Mouse (Mus musculus): ENCODE results near the gene Tdpoz3. TPM values are rescaled to one million over a fixed set of nuclear protein-coding genes. Genes with fewer than 3 reads are reported as not detected.

The Tdpoz3 gene
- polyA plus RNA-seq (2017; shearing (Covaris generic)), result not detected

DNA sequence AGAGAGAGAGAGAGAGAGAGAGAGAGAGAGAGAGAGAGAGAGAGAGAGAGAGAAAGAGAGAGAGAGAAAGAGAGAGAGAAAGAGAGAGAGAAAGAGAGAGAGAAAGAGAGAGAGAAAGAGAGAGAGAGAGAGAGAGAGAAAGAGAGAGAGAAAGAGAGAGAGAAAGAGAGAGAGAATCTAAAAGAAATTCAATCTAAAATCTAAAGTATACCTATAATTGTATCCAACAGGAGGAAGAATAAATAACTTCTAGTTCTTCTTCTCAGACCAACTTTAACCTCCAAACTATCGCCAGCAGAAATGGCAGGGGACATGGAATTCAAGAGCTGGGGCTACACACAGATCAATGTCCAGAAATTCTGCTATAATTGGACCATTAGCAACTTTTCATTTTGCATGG is at the start of gene Tdpoz3:
Gene Tdpoz3 (plus strand): TSS at position 301 of the 400 bp plus-strand sequence.

DNA sequence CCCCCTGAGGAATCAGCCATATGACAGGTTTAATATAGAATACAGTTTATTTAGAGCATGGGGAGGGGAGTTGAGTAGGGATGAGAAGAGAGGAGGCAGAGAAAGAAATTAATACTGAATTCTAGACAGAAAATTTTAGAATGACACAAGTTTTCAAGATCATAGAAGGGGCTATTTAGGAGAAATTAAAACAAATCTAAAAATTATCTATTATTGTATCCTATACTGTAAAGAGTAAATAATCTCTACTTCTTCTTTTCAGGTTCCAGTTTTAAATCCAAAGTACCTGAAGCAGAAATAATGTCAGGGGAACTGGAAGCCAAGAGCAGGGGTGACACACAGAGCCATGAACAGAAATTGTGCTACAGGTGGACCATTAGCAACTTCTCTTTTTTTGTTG is 29.7 kb upstream of the Tdpoz3 start, which contains the start of gene Tdpoz4:
Gene Tdpoz4 (plus strand): TSS at position 301 of the 400 bp plus-strand sequence.

Other genes starting within 250 kb of the Tdpoz3 start
- not detected for gene Tdpoz2, start 173.3 kb upstream of the Tdpoz3 start, polyA plus RNA-seq (2017; shearing (Covaris generic))
- not detected for gene Tdpoz1, start 149.7 kb upstream of the Tdpoz3 start, polyA plus RNA-seq (2017; shearing (Covaris generic))
- not detected for gene Gm37596, start 132.9 kb upstream of the Tdpoz3 start, polyA plus RNA-seq (2017; shearing (Covaris generic))
- not detected for gene Gm5773, start 53.0 kb upstream of the Tdpoz3 start, polyA plus RNA-seq (2017; shearing (Covaris generic))
- not detected for gene Tdpoz4, start 29.6 kb upstream of the Tdpoz3 start, polyA plus RNA-seq (2017; shearing (Covaris generic))
- gene Gm9117, start 117.5 kb downstream of the Tdpoz3 start, polyA plus RNA-seq (2017; shearing (Covaris generic)), result not detected
- not detected for gene Tdpoz5, start 135.3 kb downstream of the Tdpoz3 start, polyA plus RNA-seq (2017; shearing (Covaris generic))
- not detected for gene Gm9125, start 228.9 kb downstream of the Tdpoz3 start, polyA plus RNA-seq (2017; shearing (Covaris generic))
- not detected for gene Gm10697, start 246.6 kb downstream of the Tdpoz3 start, polyA plus RNA-seq (2017; shearing (Covaris generic))

All from effector memory CD4-positive, alpha-beta T cell, adult 5 months (primary cell).